Mouse (Mus musculus) limb, embryonic 14.5 days (tissue): Measurements from ENCODE around the gene Ajuba. TPM values are rescaled to one million over a fixed set of nuclear protein-coding genes. Genes with fewer than 3 reads are reported as not detected.

ENCODE experiments used
- ATAC-seq: fragments of 200-750 bp; cut with Nextera tagmentation; 2 replicates; pipeline ENCODE4 v1.8.0; 2017; ENCODE audit warnings: low read depth, moderate number of reproducible peaks, moderate TSS enrichment; ENCODE audit not compliant: low FRiP score
- DNase-seq: peaks from one replicate; pipeline ENCODE4 v3.0.0-alpha.2; 2015; ENCODE audit warnings: low spot score
- H3K27ac ChIP-seq: fragments of 300-500 bp; sonication (generic); replicated peaks from 2 replicates; pipeline ENCODE4 v1.5.1; 2014; ENCODE audit warnings: low read depth, mild to moderate bottlenecking, low read length, moderate library complexity, mixed read lengths
- H3K27me3 ChIP-seq: fragments of 300-500 bp; sonication (generic); 2 replicates; pipeline ENCODE4 v1.6.1; 2014; ENCODE audit warnings: low read length, mixed read lengths; ENCODE audit not compliant: control insufficient read depth, insufficient read depth
- H3K36me3 ChIP-seq: fragments of 300-500 bp; sonication (generic); 2 replicates; pipeline ENCODE4 v1.6.1; 2014; ENCODE audit warnings: mild to moderate bottlenecking, low read length, moderate library complexity, mixed read lengths; ENCODE audit not compliant: control insufficient read depth, insufficient read depth
- H3K4me1 ChIP-seq: fragments of 300-500 bp; sonication (generic); 2 replicates; pipeline ENCODE4 v1.6.1; 2014; ENCODE audit warnings: antibody characterized with exemption, low read length, mixed read lengths; ENCODE audit not compliant: control insufficient read depth, insufficient read depth
- H3K4me2 ChIP-seq: fragments of 300-500 bp; sonication (generic); replicated peaks from 2 replicates; pipeline ENCODE4 v1.6.1; 2014; ENCODE audit warnings: low read depth, mild to moderate bottlenecking, low read length, moderate library complexity; ENCODE audit not compliant: severe bottlenecking
- H3K4me3 ChIP-seq: fragments of 300-500 bp; sonication (generic); replicated peaks from 2 replicates; pipeline ENCODE4 v1.5.1; 2014; ENCODE audit warnings: low read length
- H3K9ac ChIP-seq: fragments of 300-500 bp; sonication (generic); 2 replicates; pipeline ENCODE4 v1.6.1; 2014; ENCODE audit warnings: mild to moderate bottlenecking, low read depth, low read length, moderate library complexity; ENCODE audit not compliant: severe bottlenecking
- H3K9me3 ChIP-seq: fragments of 300-500 bp; sonication (generic); 2 replicates; pipeline ENCODE4 v1.6.1; 2016; ENCODE audit warnings: low read length; ENCODE audit not compliant: control insufficient read depth
- POLR2A ChIP-seq: fragments of 200-500 bp; IDR thresholded peaks from 2 replicates; pipeline ENCODE4 v1.8.0; 2012; ENCODE audit warnings: inconsistent platforms, mild to moderate bottlenecking, moderate library complexity, borderline replicate concordance; ENCODE audit not compliant: insufficient read depth, insufficient read length; ENCODE audit errors: extremely low read depth
- WGBS: fragments of 180-500 bp; shearing (Covaris S2); extraction: QIAGEN DNeasy Blood & Tissue Kit; methylation state at CpG from one replicate; pipeline ENCODE4 v1.1.7; 2014; 5-methylcytosine and 5-hydroxymethylcytosine counted together
- microRNA counts: library from miRNA; unstranded; fragments of <30 nt; microRNA quantifications from one replicate; lab custom pipeline; 2016
- microRNA-seq: library from miRNA; unstranded; fragments of <30 nt; microRNA quantifications from one replicate; pipeline ENCODE4, GENCODE M21; 2016
- polyA plus RNA-seq, 2 experiments: library from polyadenylated mRNA; depleted of rRNA in 1 of 2; stranded (reverse) in 1 of 2; unstranded in 1 of 2; fragments of >200 nt; fragmentation: Nextera tagmentation in 1 of 2; extraction: Ambion mirVana in 1 of 2; gene quantifications; 2 replicates each; pipeline versions ENCODE4 v1.2.1 to v1.2.3; 2012 to 2014

The Ajuba gene
- polyA plus RNA-seq, 2 experiments = 18.1 to 61.4 TPM

GRCm38 (mm10) chr14:54523600-54523999, 53.8 kb downstream of the Ajuba start:
- Histone ChIP-seq H3K27ac (no peak overlapping the region), H3K4me1 (peaks cover 10% of the 10 kb centered on the region), H3K9me3 (no peaks in the 10 kb centered on the region), H3K9ac (no peak overlapping the region), H3K27me3 (no peaks in the 10 kb centered on the region), H3K4me3 (no peak overlapping the region), H3K36me3 (no peaks in the 10 kb centered on the region), H3K4me2 (no peak overlapping the region)
- DNase-seq (no peak), ATAC-seq (no peak)
- WGBS = 34% methylated on average over 6 of the region's 6 CpGs
- TF ChIP-seq POLR2A = no peak

MicroRNAs encoded within 50 kb of the gene (microRNA counts, 519-probe panel; counts per million panel counts)
- microRNA mmu-miR-686 (lab: Ali Mortazavi, UCI) = not detected

Small RNA genes within 50 kb of the gene (microRNA-seq; reads per million reads assigned to microRNA genes)
- not detected for gene Mir686

Other genes with a start within 250 kb of the Ajuba start
- gene Oxa1l, start 216.7 kb downstream of the Ajuba start, polyA plus RNA-seq (2012; rRNA removed) = 82.1 and 106 TPM in 2 replicates
- 49.4 and 52.7 TPM in 2 replicates for gene Oxa1l, start 216.7 kb downstream of the Ajuba start, polyA plus RNA-seq (2014; fragmentation: Nextera tagmentation; extraction: Ambion mirVana)
- 7.4 and 11.1 TPM in 2 replicates for gene Slc7a7, start 159.8 kb downstream of the Ajuba start, polyA plus RNA-seq (2012; rRNA removed)
- 4.5 and 5.6 TPM in 2 replicates for gene Slc7a7, start 159.8 kb downstream of the Ajuba start, polyA plus RNA-seq (2014; fragmentation: Nextera tagmentation; extraction: Ambion mirVana)
- 167 and 216 TPM in 2 replicates for gene Mrpl52, start 150.6 kb downstream of the Ajuba start, polyA plus RNA-seq (2012; rRNA removed)
- 228 and 265 TPM in 2 replicates for gene Mrpl52, start 150.6 kb downstream of the Ajuba start, polyA plus RNA-seq (2014; fragmentation: Nextera tagmentation; extraction: Ambion mirVana)
- gene Mmp14, start 145.9 kb downstream of the Ajuba start, polyA plus RNA-seq (2012; rRNA removed) = 385 and 418 TPM in 2 replicates
- 251 and 273 TPM in 2 replicates for gene Mmp14, start 145.9 kb downstream of the Ajuba start, polyA plus RNA-seq (2014; fragmentation: Nextera tagmentation; extraction: Ambion mirVana)
- gene Lrp10, start 113.4 kb downstream of the Ajuba start, polyA plus RNA-seq (2012; rRNA removed) = 45.7 and 55.7 TPM in 2 replicates
- 40.7 and 40.9 TPM in 2 replicates for gene Lrp10, start 113.4 kb downstream of the Ajuba start, polyA plus RNA-seq (2014; fragmentation: Nextera tagmentation; extraction: Ambion mirVana)
- 1.7 TPM in 2 replicates for gene Rem2, start 101.5 kb downstream of the Ajuba start, polyA plus RNA-seq (2012; rRNA removed)
- gene Rem2, start 101.5 kb downstream of the Ajuba start, polyA plus RNA-seq (2014; fragmentation: Nextera tagmentation; extraction: Ambion mirVana) = 1.4 and 2.1 TPM in 2 replicates
- gene Prmt5, start 60.0 kb downstream of the Ajuba start, polyA plus RNA-seq (2012; rRNA removed) = 72.7 and 77.0 TPM in 2 replicates
- gene Prmt5, start 60.0 kb downstream of the Ajuba start, polyA plus RNA-seq (2014; fragmentation: Nextera tagmentation; extraction: Ambion mirVana) = 68.5 and 74.3 TPM in 2 replicates
- gene Haus4, start 22.9 kb downstream of the Ajuba start, polyA plus RNA-seq (2012; rRNA removed) = 33.8 and 39.4 TPM in 2 replicates
- 45.1 and 46.8 TPM in 2 replicates for gene Haus4, start 22.9 kb downstream of the Ajuba start, polyA plus RNA-seq (2014; fragmentation: Nextera tagmentation; extraction: Ambion mirVana)
- gene 4931414P19Rik, start 28.4 kb upstream of the Ajuba start, polyA plus RNA-seq (2012; rRNA removed) = 13.5 and 14.0 TPM in 2 replicates
- gene 4931414P19Rik, start 28.4 kb upstream of the Ajuba start, polyA plus RNA-seq (2014; fragmentation: Nextera tagmentation; extraction: Ambion mirVana) = 4.4 and 7.3 TPM in 2 replicates
- gene Psmb5, start 40.5 kb upstream of the Ajuba start, polyA plus RNA-seq (2012; rRNA removed) = 196 and 235 TPM in 2 replicates
- 357 and 375 TPM in 2 replicates for gene Psmb5, start 40.5 kb upstream of the Ajuba start, polyA plus RNA-seq (2014; fragmentation: Nextera tagmentation; extraction: Ambion mirVana)
- 0.01 and 0.09 TPM in 2 replicates for gene Psmb11, start 43.9 kb upstream of the Ajuba start, polyA plus RNA-seq (2012; rRNA removed)
- gene Psmb11, start 43.9 kb upstream of the Ajuba start, polyA plus RNA-seq (2014; fragmentation: Nextera tagmentation; extraction: Ambion mirVana) = not detected in 2 replicates
- not detected in 2 replicates for gene Gm17606, start 63.4 kb upstream of the Ajuba start, polyA plus RNA-seq (2012; rRNA removed)
- not detected in 2 replicates for gene Gm17606, start 63.4 kb upstream of the Ajuba start, polyA plus RNA-seq (2014; fragmentation: Nextera tagmentation; extraction: Ambion mirVana)
- 50.0 and 74.9 TPM in 2 replicates for gene Cdh24, start 63.8 kb upstream of the Ajuba start, polyA plus RNA-seq (2012; rRNA removed)
- 5.7 and 6.4 TPM in 2 replicates for gene Cdh24, start 63.8 kb upstream of the Ajuba start, polyA plus RNA-seq (2014; fragmentation: Nextera tagmentation; extraction: Ambion mirVana)
- 75.3 and 82.3 TPM in 2 replicates for gene 1700123O20Rik, start 108.7 kb upstream of the Ajuba start, polyA plus RNA-seq (2012; rRNA removed)
- gene 1700123O20Rik, start 108.7 kb upstream of the Ajuba start, polyA plus RNA-seq (2014; fragmentation: Nextera tagmentation; extraction: Ambion mirVana) = 86.9 and 90.2 TPM in 2 replicates
- gene Acin1, start 109.4 kb upstream of the Ajuba start, polyA plus RNA-seq (2012; rRNA removed) = 280 and 297 TPM in 2 replicates
- 99.4 and 118 TPM in 2 replicates for gene Acin1, start 109.4 kb upstream of the Ajuba start, polyA plus RNA-seq (2014; fragmentation: Nextera tagmentation; extraction: Ambion mirVana)
- 0.04 and 0.06 TPM in 2 replicates for gene Gm29776, start 121.3 kb upstream of the Ajuba start, polyA plus RNA-seq (2012; rRNA removed)
- gene Gm29776, start 121.3 kb upstream of the Ajuba start, polyA plus RNA-seq (2014; fragmentation: Nextera tagmentation; extraction: Ambion mirVana) = 0.21 TPM in 1 of 2 replicates, not detected in the other
- 0.23 and 0.36 TPM in 2 replicates for gene Cebpe, start 134.6 kb upstream of the Ajuba start, polyA plus RNA-seq (2012; rRNA removed)
- gene Cebpe, start 134.6 kb upstream of the Ajuba start, polyA plus RNA-seq (2014; fragmentation: Nextera tagmentation; extraction: Ambion mirVana) = 0.17 and 0.30 TPM in 2 replicates
- 5.8 and 6.9 TPM in 2 replicates for gene Slc7a8, start 204.4 kb upstream of the Ajuba start, polyA plus RNA-seq (2012; rRNA removed)
- gene Slc7a8, start 204.4 kb upstream of the Ajuba start, polyA plus RNA-seq (2014; fragmentation: Nextera tagmentation; extraction: Ambion mirVana) = 4.5 and 4.7 TPM in 2 replicates
- not detected in 2 replicates for gene Rnf212b, start 236.6 kb upstream of the Ajuba start, polyA plus RNA-seq (2012; rRNA removed)
- not detected in 2 replicates for gene Rnf212b, start 236.6 kb upstream of the Ajuba start, polyA plus RNA-seq (2014; fragmentation: Nextera tagmentation; extraction: Ambion mirVana)